Mouse (Mus musculus) kidney, adult 11 months (tissue): ENCODE data around the gene Adsl.

Source experiments
- DNase-seq: peaks from one replicate; pipeline ENCODE4 v3.0.0; 2022

Gene Adsl

DNA sequence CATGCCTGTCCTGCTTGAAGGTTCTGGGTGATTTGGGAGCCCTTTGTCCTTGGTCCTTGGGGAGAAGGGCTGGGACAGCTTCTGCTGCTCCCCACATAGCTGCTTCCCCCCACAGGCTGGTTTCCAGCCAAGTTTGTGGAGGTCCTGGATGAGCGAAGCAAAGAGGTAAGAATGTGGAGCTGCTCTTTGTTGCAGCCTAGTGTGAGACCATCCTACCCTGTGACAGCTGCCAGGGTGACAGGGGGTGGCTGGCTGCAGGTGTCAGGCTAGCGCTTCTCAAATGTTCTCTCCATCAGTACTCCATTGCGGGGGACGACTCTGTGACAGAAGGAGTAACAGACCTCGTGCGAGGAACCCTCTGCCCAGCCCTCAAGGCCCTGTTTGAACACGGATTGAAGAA, 61.8 kb downstream of the Adsl start:
- DNase-seq: no peak

DNA sequence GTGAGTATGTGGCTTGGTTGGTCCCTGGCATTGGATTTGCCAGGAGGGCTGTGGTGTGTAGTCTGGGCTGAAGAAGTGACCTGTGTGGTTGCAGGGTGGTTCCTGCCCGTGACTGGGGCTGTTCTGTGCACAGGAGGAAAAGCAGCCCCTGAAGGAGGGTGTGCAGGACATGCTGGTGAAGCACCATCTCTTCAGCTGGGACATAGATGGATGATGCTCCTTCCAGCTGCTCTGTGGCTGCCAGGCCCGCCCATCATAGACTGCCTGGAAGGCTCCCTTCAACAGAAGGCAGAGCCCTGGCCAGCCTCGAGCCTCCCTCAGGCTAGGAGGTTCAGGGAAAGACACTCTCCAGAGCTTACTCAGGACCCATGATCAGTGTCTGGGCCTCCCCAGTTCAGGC, 63.2 kb downstream of the Adsl start:
- DNase-seq: no peak

DNA sequence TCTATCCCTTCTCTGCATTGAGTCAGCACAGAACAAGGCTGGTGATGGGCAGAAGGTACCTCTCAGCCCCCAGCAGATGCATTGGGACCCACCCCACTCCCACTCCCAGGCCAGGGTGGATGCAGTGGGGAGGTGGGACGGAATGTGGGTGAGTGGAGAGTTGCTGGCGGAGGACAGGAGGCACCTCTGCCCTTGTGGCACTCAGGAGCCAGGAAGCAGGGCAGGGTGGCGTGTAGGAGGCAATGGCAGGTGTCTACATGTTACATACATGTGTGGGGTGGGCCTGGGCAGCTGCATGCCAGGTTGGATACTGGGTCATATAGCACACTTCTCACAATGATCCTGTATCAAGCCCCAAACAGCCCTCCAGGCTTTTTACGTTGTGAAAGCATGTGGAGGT, 64.1 kb downstream of the Adsl start:
- DNase-seq: no peak

DNA sequence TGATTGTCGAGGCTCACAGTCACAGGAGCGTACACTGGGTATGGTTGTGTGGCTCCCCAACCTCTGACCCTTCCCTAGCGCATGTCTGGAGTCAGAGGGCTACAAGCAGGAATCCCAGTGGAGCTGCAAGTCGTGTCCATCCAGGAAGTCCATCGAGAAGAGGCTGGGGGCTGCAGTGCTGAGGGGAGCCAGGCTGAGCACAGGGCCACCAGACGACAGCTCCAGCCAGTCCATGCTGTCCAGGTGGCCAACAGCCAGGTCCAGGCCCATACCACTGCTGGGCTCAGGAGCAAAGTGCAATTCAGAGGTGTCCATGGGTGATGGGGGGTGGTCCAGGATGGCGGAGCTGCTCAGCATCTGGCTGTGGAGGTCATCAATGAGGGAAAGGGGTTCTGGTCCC, 64.9 kb downstream of the Adsl start:
- no peak for DNase-seq

DNA sequence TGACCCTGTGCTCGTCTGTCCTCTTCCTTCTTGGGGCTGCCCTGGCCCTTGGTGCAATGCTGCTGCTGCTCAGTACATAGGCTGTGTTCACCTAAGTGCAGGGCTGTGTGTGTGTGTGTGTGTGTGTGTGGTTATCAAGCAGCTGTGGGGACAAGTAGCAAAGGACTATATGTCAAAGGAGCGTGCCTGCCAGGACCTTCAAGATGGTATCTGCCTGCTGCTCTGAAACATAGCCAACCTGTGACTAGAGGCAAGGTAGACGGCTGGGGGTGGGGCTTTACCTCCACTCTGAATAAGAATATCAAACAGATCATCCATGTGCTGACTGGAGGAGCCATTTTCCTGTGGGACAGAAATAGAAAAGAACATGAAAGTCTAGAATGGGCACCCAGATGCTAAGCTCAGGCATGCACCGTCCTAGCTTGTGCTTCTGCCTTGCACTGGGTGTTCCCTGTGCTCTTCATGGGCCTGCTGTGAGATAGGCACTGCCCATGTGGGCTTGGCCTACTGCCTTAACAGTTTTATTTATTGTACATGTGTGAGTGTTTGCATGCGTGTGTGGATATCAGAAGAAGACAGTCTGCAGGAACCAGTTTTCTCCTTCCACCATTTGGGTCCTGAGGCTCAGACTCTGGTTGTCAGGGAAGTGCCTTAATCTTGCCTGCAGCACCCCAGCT, 66.9 kb downstream of the Adsl start:
- DNase-seq: no peak

DNA sequence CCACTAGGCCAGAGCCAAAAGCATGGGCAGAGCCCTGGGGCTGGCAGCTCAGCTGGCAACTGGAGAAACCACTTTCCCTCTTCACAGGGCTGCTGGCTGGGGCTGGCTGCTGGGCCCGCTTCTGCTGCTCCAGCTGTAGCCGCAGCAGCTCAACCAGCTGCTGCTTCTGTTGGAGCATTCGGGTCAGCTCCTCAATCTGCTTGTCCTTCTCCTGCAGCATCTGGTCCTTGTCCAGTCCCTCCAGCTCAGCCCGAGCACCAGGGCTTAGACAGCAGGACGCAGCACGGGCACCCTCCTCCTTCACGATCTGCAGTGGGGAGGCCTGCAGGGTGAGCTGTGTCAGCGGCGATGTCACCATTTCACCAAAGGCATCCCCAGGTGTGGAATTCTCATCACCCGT, 68.2 kb downstream of the Adsl start:
- DNase-seq: no peak

DNA sequence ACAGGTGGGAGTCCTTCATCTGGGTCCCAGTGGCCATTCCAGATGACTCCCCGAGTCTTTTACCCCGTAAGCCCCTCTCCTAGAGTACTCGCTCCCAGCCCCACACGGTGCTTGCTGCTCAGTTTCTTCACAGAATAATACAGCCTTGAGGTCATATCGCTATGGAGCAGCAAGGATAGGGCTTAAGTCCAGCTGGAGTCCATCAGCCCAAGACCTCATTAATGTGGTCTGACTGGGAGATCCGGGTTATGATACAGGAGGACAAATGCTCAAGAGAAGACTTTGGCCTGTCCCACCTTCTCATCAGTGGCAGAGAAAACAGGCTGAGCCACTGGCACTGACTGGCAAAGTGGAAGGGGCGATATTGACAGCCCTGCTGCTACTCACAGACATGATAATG, 69.0 kb downstream of the Adsl start:
- DNase-seq: no peak
